ENCODE assay signal across 10 mouse cellular contexts in the genomic region with DNA sequence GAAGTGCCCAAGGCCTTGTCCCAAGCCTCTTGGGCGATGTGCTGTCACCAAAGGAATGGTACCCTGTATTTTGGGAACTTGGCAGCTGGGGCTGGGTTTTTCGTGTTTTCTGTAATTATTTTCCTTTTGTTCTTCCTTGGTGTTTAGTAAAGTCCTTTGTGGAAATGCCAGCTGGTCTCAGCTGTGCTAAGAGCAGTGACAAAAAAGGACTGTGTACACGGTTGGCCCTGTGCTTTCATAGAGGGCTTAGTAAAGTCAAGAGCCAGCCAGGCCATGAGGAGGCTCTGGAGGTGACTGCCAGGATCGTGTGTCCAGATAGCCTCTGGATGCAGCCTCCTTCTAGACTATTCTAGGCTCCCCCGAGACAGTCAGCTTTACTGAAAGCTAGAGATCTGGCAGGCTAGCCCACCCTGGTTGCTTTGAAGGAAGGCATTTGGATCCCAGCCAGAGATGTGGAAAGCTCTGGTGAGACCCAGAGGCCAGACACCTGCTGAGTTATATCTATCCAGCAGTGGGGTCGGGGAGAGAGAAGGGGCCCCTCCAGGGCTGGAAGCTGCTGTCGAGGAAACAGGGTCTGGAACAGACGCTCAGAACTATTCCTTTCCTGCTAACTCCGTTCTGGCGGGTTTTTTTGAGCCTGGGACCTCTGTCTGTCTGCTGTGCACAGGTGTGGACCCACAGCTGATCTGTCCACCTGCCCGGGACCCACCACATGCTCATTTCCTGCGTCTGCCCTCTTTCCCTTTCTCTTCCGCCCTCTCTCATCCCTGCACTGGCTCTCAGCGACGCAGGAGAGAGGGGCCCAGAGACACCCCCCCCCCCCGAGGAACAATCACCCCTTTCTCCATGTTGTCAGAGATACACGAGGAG. TPM values are rescaled to one million over a fixed set of nuclear protein-coding genes. Genes with fewer than 3 reads are reported as not detected.
DNase-seq lines count a peak whose midpoint lies in the region; ATAC-seq and TF ChIP-seq lines count a peak whose summit lies in the region.
"Had no signal": no experiment of that assay in that cellular context is flagged by ENCODE, and none has a peak within 500 bp of the region (broad histone marks: within the 10 kb centered on the region; RNA-seq: fewer than 3 reads in every experiment).

No protein-coding gene starts in this region.

- intact Hi-C loops in gastrocnemius, adult 2 months (cut with DNase I), result no loop called here

- no peak for TF ChIP-seq EP300 in lung, postnatal 0 days (IDR thresholded peaks at IDR 0.05)

- 25% methylated on average over 15 of the region's 17 CpGs for WGBS in lung, postnatal 0 days
- WGBS in hindbrain, embryonic 14.5 days, result 23% methylated on average over 15 of the region's 17 CpGs
- 20% methylated on average over 17 of the region's 17 CpGs for WGBS in neural tube, embryonic 12.5 days

- DNase-seq in gastrocnemius, adult 2 months, result peak; percentile 15
- DNase-seq in gastrocnemius, adult 8-10 months (ENCODE audit: low spot score in 2 of 2), result no peak
- DNase-seq in lung, postnatal 0 days (ENCODE audit: low spot score), result peak; percentile 39
- DNase-seq in lung, postnatal 25 days (ENCODE audit: low spot score), result no peak
- DNase-seq in hindbrain, embryonic 14.5 days (ENCODE audit: low spot score), result no peak
- DNase-seq in cerebellum, adult 11-12 months, result no peak
- DNase-seq in urinary bladder, postnatal 25 days (ENCODE audit: low spot score), result no peak
- DNase-seq: spleen, adult 18-20 months had no signal

- no peak overlapping the region for H3K27ac ChIP-seq in gastrocnemius, adult 2 months
- no peak overlapping the region for H3K27ac ChIP-seq in lung, postnatal 0 days (ENCODE audit: low read length)
- H3K27ac ChIP-seq in hindbrain, embryonic 14.5 days, result no peak overlapping the region; the same call in 1 of the 2 replicates
- H3K27ac ChIP-seq in neural tube, embryonic 12.5 days, result no peak overlapping the region
- H3K27ac ChIP-seq: liver, embryonic 15.5 days had no signal

- ATAC-seq in lung, postnatal 0 days, result no peak
- no peak for ATAC-seq in hindbrain, embryonic 14.5 days (ENCODE audit: low FRiP score)
- peak; percentile 62 for ATAC-seq in neural tube, embryonic 12.5 days (ENCODE audit: low FRiP score, low read depth)

- no peaks in the 10 kb centered on the region for H3K9me3 ChIP-seq in lung, postnatal 0 days (ENCODE audit: low read length)
- H3K9me3 ChIP-seq in hindbrain, embryonic 14.5 days (ENCODE audit: control insufficient read depth, low read length), result no peaks in the 10 kb centered on the region
- H3K9me3 ChIP-seq in neural tube, embryonic 12.5 days, result no peaks in the 10 kb centered on the region
- H3K9me3 ChIP-seq: liver, embryonic 15.5 days had no signal

- H3K36me3 ChIP-seq in lung, postnatal 0 days (ENCODE audit: insufficient read depth, low read length), result no peaks in the 10 kb centered on the region
- H3K36me3 ChIP-seq in hindbrain, embryonic 14.5 days (replicated peaks; ENCODE audit: control insufficient read depth, insufficient read depth), result no peaks in the 10 kb centered on the region
- H3K36me3 ChIP-seq in neural tube, embryonic 12.5 days, result no peaks in the 10 kb centered on the region
- H3K36me3 ChIP-seq: liver, embryonic 15.5 days had no signal

- no peaks in the 10 kb centered on the region for H3K27me3 ChIP-seq in lung, postnatal 0 days (replicated peaks; ENCODE audit: insufficient read depth, low read length)
- peaks cover 10% of the 10 kb centered on the region for H3K27me3 ChIP-seq in hindbrain, embryonic 14.5 days (ENCODE audit: control insufficient read depth, insufficient read depth, low read length)
- H3K27me3 ChIP-seq in neural tube, embryonic 12.5 days (replicated peaks), result peaks cover 18% of the 10 kb centered on the region

- no peak overlapping the region for H3K4me3 ChIP-seq in gastrocnemius, adult 2 months
- no peak overlapping the region for H3K4me3 ChIP-seq in lung, postnatal 0 days (ENCODE audit: low read depth, low read length)
- H3K4me3 ChIP-seq in hindbrain, embryonic 14.5 days (replicated peaks; ENCODE audit: low read length), result no peak overlapping the region; the same call in 1 of the 2 replicates
- no peak overlapping the region for H3K4me3 ChIP-seq in neural tube, embryonic 12.5 days
- H3K4me3 ChIP-seq: liver, embryonic 15.5 days had no signal

- no peak for TF ChIP-seq CTCF in gastrocnemius, adult 2 months (IDR thresholded peaks at IDR 0.05)
- TF ChIP-seq CTCF in lung, postnatal 0 days (IDR thresholded peaks at IDR 0.05), result no peak

- H3K4me2 ChIP-seq in lung, postnatal 0 days (replicated peaks; ENCODE audit: low read depth, low read length), result no peak overlapping the region
- H3K4me2 ChIP-seq in hindbrain, embryonic 14.5 days (replicated peaks), result peak overlapping the region; percentile 21
- H3K4me2 ChIP-seq in neural tube, embryonic 12.5 days (replicated peaks), result peak overlapping the region; percentile 38
- H3K4me2 ChIP-seq: liver, embryonic 15.5 days had no signal

- H3K9ac ChIP-seq in lung, postnatal 0 days (replicated peaks; ENCODE audit: low read depth), result no peak overlapping the region
- 0 out of 2 replicates have a peak overlapping the region, but pooled peaks have one; percentile 11 for H3K9ac ChIP-seq in hindbrain, embryonic 14.5 days
- 0 out of 2 replicates have a peak overlapping the region, but pooled peaks have one; percentile 29 for H3K9ac ChIP-seq in neural tube, embryonic 12.5 days
- H3K9ac ChIP-seq: liver, embryonic 15.5 days had no signal

- peaks cover 8% of the 10 kb centered on the region; the same call in 1 of the 2 replicates for H3K4me1 ChIP-seq in lung, postnatal 0 days (ENCODE audit: insufficient read depth, low read depth, low read length)
- H3K4me1 ChIP-seq in hindbrain, embryonic 14.5 days (replicated peaks; ENCODE audit: control insufficient read depth, insufficient read depth, low read length), result peaks cover 25% of the 10 kb centered on the region
- H3K4me1 ChIP-seq in neural tube, embryonic 12.5 days, result peaks cover 30% of the 10 kb centered on the region

RNA-seq across cellular contexts. Expression of gene Pgf, which starts 4.1 kb away (rescaled TPM):
- total RNA-seq in gastrocnemius, adult 2 months (2021), result 1 to 10 TPM; 1.5 to 1.8 TPM
- total RNA-seq in gastrocnemius, adult 8-10 months (2022), result 1 to 10 TPM in 3 of 4 experiments, under 1 TPM in 1; 0.70 to 2.1 (median 1.5) TPM
- polyA plus RNA-seq in lung, postnatal 0 days (2015; fragmentation: Nextera tagmentation; extraction: Ambion mirVana), result 12.7 and 19.0 TPM in 2 replicates
- polyA plus RNA-seq in hindbrain, embryonic 14.5 days (2014; fragmentation: Nextera tagmentation; extraction: Ambion mirVana), result 7.9 and 8.3 TPM in 2 replicates
- polyA plus RNA-seq in neural tube, embryonic 12.5 days (2016; fragmentation: Nextera tagmentation; extraction: Ambion mirVana), result 9.7 and 10.9 TPM in 2 replicates

RNA-seq across cellular contexts. Expression of gene Rps6kl1, which starts 30.6 kb away (rescaled TPM):
- 1 to 10 TPM in 1 of 2 experiments, under 1 TPM in 1; 0.94 to 1.1 TPM for total RNA-seq in gastrocnemius, adult 2 months (2021)
- total RNA-seq in gastrocnemius, adult 8-10 months (2022), result under 1 TPM; 0.31 to 0.46 (median 0.32) TPM
- polyA plus RNA-seq in lung, postnatal 0 days (2015; fragmentation: Nextera tagmentation; extraction: Ambion mirVana), result 0.82 and 0.83 TPM in 2 replicates
- polyA plus RNA-seq in hindbrain, embryonic 14.5 days (2014; fragmentation: Nextera tagmentation; extraction: Ambion mirVana), result 22.9 and 24.1 TPM in 2 replicates
- 13.3 and 14.6 TPM in 2 replicates for polyA plus RNA-seq in neural tube, embryonic 12.5 days (2016; fragmentation: Nextera tagmentation; extraction: Ambion mirVana)

RNA-seq across cellular contexts. Expression of gene Eif2b2, which starts 37.6 kb away (rescaled TPM):
- total RNA-seq in gastrocnemius, adult 2 months (2021), result 10 to 100 TPM; 56.1 to 63.1 TPM
- 10 to 100 TPM; 50.2 to 68.0 (median 60.0) TPM for total RNA-seq in gastrocnemius, adult 8-10 months (2022)
- polyA plus RNA-seq in lung, postnatal 0 days (2015; fragmentation: Nextera tagmentation; extraction: Ambion mirVana), result 58.7 and 64.9 TPM in 2 replicates
- polyA plus RNA-seq in hindbrain, embryonic 14.5 days (2014; fragmentation: Nextera tagmentation; extraction: Ambion mirVana), result 68.6 and 77.6 TPM in 2 replicates
- polyA plus RNA-seq in neural tube, embryonic 12.5 days (2016; fragmentation: Nextera tagmentation; extraction: Ambion mirVana), result 92.5 and 107 TPM in 2 replicates

Comparison
In these comparisons a context has a peak if more than half of its experiments do, and no peak if none do; other contexts are left out.
1. DNase-seq: peak in gastrocnemius, adult 2 months (single experiment) and lung, postnatal 0 days (single experiment); none in gastrocnemius, adult 8-10 months (0 of 2), lung, postnatal 25 days (single experiment), hindbrain, embryonic 14.5 days (single experiment), cerebellum, adult 11-12 months (single experiment) and urinary bladder, postnatal 25 days (single experiment).